ENCODE assay signal across 8 mouse cellular contexts in the genomic region with DNA sequence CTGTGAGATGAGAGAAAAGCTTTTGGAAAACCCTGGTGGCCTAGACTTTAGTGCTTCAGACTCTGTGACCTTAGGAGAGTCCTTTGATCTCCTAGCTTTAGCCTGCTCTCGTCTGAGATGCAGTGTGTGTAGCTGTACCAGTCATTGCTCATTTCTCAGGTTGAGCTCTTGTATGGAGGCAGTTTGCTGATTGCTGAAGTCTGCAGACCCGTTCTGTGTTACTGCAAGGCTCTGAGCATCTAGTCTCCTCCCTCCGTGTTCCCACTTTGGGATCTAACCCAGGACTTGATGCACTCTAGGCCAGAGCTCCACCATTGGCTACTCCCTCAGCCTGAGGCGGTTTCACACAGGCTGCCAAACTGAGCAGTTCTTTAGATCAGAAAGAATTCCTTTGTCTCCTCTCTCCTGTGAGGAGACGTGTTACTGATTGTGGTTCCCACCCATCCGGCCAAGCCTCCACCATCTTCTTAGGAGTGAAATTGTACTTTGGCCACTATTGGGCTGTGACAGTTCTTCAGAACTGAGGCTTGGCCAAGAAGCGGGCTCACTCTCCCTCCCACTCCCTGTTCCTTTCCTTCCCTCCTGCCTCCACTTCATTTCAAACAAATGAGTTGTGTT.
DNase-seq lines count a peak whose midpoint lies in the region; ATAC-seq and TF ChIP-seq lines count a peak whose summit lies in the region.

No protein-coding gene starts in this region.

- no peak for TF ChIP-seq CTCF in hindbrain, postnatal 0 days (IDR thresholded peaks at IDR 0.05; ENCODE audit: low read depth)
- no peak for TF ChIP-seq CTCF in stomach, postnatal 0 days (IDR thresholded peaks at IDR 0.05; ENCODE audit: low read depth)

- H3K27me3 ChIP-seq in midbrain, embryonic 10.5 days (ENCODE audit: low read depth, poor library complexity, severe bottlenecking), result peaks cover 94% of the 10 kb centered on the region
- no peaks in the 10 kb centered on the region for H3K27me3 ChIP-seq in midbrain, embryonic 16.5 days (ENCODE audit: control insufficient read depth, insufficient read depth, low read depth, low read length)
- no peaks in the 10 kb centered on the region; the same call in 1 of the 2 replicates for H3K27me3 ChIP-seq in embryonic facial prominence, embryonic 14.5 days (replicated peaks; ENCODE audit: control insufficient read depth, insufficient read depth, low read length)
- no peaks in the 10 kb centered on the region for H3K27me3 ChIP-seq in hindbrain, postnatal 0 days (ENCODE audit: insufficient read depth, low read length)
- H3K27me3 ChIP-seq in stomach, postnatal 0 days (ENCODE audit: control insufficient read depth, insufficient read depth, low read length), result no peaks in the 10 kb centered on the region

- no peak overlapping the region for H3K4me2 ChIP-seq in midbrain, embryonic 16.5 days (ENCODE audit: low read length)
- no peak overlapping the region for H3K4me2 ChIP-seq in embryonic facial prominence, embryonic 14.5 days (ENCODE audit: low read depth, low read length)
- H3K4me2 ChIP-seq in hindbrain, postnatal 0 days (ENCODE audit: low read depth, low read length), result no peak overlapping the region
- no peak overlapping the region for H3K4me2 ChIP-seq in stomach, postnatal 0 days (replicated peaks; ENCODE audit: low read depth)

- no peak; the same call in 1 of the 2 replicates for ATAC-seq in midbrain, embryonic 16.5 days
- ATAC-seq in embryonic facial prominence, embryonic 14.5 days (ENCODE audit: low read depth), result peak; percentile 71; the same call in 1 of the 2 replicates
- peak; percentile 49; the same call in 1 of the 2 replicates for ATAC-seq in hindbrain, postnatal 0 days
- no peak for ATAC-seq in stomach, postnatal 0 days (ENCODE audit: low FRiP score, low TSS enrichment)

- WGBS in midbrain, embryonic 10.5 days, result 18% methylated on average over 7 of the region's 7 CpGs
- 17% methylated on average over 7 of the region's 7 CpGs for WGBS in midbrain, embryonic 16.5 days
- WGBS in embryonic facial prominence, embryonic 14.5 days, result 23% methylated on average over 7 of the region's 7 CpGs
- 31% methylated on average over 7 of the region's 7 CpGs for WGBS in hindbrain, postnatal 0 days
- WGBS in stomach, postnatal 0 days, result 41% methylated on average over 7 of the region's 7 CpGs

- H3K4me1 ChIP-seq in midbrain, embryonic 10.5 days, result peaks cover 35% of the 10 kb centered on the region
- 0 out of 2 replicates have a peak, but pooled peaks cover 5% of the 10 kb centered on the region for H3K4me1 ChIP-seq in midbrain, embryonic 16.5 days (ENCODE audit: control insufficient read depth, insufficient read depth, low read length)
- H3K4me1 ChIP-seq in embryonic facial prominence, embryonic 14.5 days (ENCODE audit: control insufficient read depth, insufficient read depth, low read length), result peaks cover 20% of the 10 kb centered on the region
- H3K4me1 ChIP-seq in hindbrain, postnatal 0 days (ENCODE audit: insufficient read depth, low read length), result no peaks in the 10 kb centered on the region
- H3K4me1 ChIP-seq in stomach, postnatal 0 days (replicated peaks; ENCODE audit: control insufficient read depth, insufficient read depth), result no peaks in the 10 kb centered on the region

- no peak for TF ChIP-seq EP300 in stomach, postnatal 0 days (optimal IDR thresholded peaks at IDR 0.05)

- H3K4me3 ChIP-seq in midbrain, embryonic 10.5 days, result no peak overlapping the region
- no peak overlapping the region for H3K4me3 ChIP-seq in midbrain, embryonic 16.5 days (ENCODE audit: low read depth, low read length)
- no peak overlapping the region for H3K4me3 ChIP-seq in embryonic facial prominence, embryonic 14.5 days (ENCODE audit: low read depth, low read length)
- no peak overlapping the region for H3K4me3 ChIP-seq in hindbrain, postnatal 0 days (ENCODE audit: low read length)
- H3K4me3 ChIP-seq in stomach, postnatal 0 days (ENCODE audit: low read depth, low read length), result no peak overlapping the region

- peak; percentile 33 for DNase-seq in midbrain, embryonic 10.5 days (ENCODE audit: low spot score)
- peak; percentile 85 for DNase-seq in embryonic facial prominence, embryonic 14.5 days (ENCODE audit: low spot score)
- peak; percentile 46 for DNase-seq in hindbrain, postnatal 0 days (ENCODE audit: low spot score)
- DNase-seq in stomach, postnatal 0 days (ENCODE audit: low spot score), result peak; percentile 17
- no peak for DNase-seq in frontal cortex, postnatal 10 days (ENCODE audit: low spot score in 2 of 2)
- no peak for DNase-seq in adrenal gland, adult 8-10 months
- DNase-seq in left cerebral cortex, adult 11 months (ENCODE audit: low spot score), result no peak

- no peaks in the 10 kb centered on the region for H3K36me3 ChIP-seq in midbrain, embryonic 10.5 days
- H3K36me3 ChIP-seq in midbrain, embryonic 16.5 days (ENCODE audit: control insufficient read depth, insufficient read depth, low read length), result no peaks in the 10 kb centered on the region
- H3K36me3 ChIP-seq in embryonic facial prominence, embryonic 14.5 days (ENCODE audit: control insufficient read depth, insufficient read depth, low read length), result no peaks in the 10 kb centered on the region
- H3K36me3 ChIP-seq in hindbrain, postnatal 0 days (ENCODE audit: insufficient read depth, low read length), result no peaks in the 10 kb centered on the region
- H3K36me3 ChIP-seq in stomach, postnatal 0 days (ENCODE audit: control insufficient read depth, insufficient read depth, low read length), result no peaks in the 10 kb centered on the region

- H3K9ac ChIP-seq in midbrain, embryonic 16.5 days (ENCODE audit: low read depth, low read length), result no peak overlapping the region
- H3K9ac ChIP-seq in embryonic facial prominence, embryonic 14.5 days (ENCODE audit: low read depth, low read length), result no peak overlapping the region
- no peak overlapping the region for H3K9ac ChIP-seq in hindbrain, postnatal 0 days (replicated peaks; ENCODE audit: low read length)
- H3K9ac ChIP-seq in stomach, postnatal 0 days (ENCODE audit: low read length), result no peak overlapping the region

- peak overlapping the region; percentile 2; the same call in 1 of the 2 replicates for H3K27ac ChIP-seq in midbrain, embryonic 10.5 days (replicated peaks)
- no peak overlapping the region for H3K27ac ChIP-seq in midbrain, embryonic 16.5 days (ENCODE audit: low read length)
- H3K27ac ChIP-seq in embryonic facial prominence, embryonic 14.5 days (replicated peaks; ENCODE audit: low read depth, low read length), result peak overlapping the region; percentile 22; the same call in 1 of the 2 replicates
- no peak overlapping the region for H3K27ac ChIP-seq in hindbrain, postnatal 0 days
- no peak overlapping the region for H3K27ac ChIP-seq in stomach, postnatal 0 days (replicated peaks)

- H3K9me3 ChIP-seq in midbrain, embryonic 10.5 days (replicated peaks), result no peaks in the 10 kb centered on the region
- no peaks in the 10 kb centered on the region for H3K9me3 ChIP-seq in midbrain, embryonic 16.5 days (replicated peaks; ENCODE audit: control insufficient read depth, low read length, poor library complexity, severe bottlenecking)
- H3K9me3 ChIP-seq in embryonic facial prominence, embryonic 14.5 days (ENCODE audit: control insufficient read depth, low read length), result no peaks in the 10 kb centered on the region
- H3K9me3 ChIP-seq in hindbrain, postnatal 0 days (ENCODE audit: low read length), result no peaks in the 10 kb centered on the region
- no peaks in the 10 kb centered on the region for H3K9me3 ChIP-seq in stomach, postnatal 0 days (ENCODE audit: control insufficient read depth, low read length)

Comparison
In these comparisons a context has a peak if more than half of its experiments do, and no peak if none do; other contexts are left out.
1. H3K27ac ChIP-seq: peak in midbrain, embryonic 10.5 days (single experiment) and embryonic facial prominence, embryonic 14.5 days (single experiment); none in midbrain, embryonic 16.5 days (single experiment), hindbrain, postnatal 0 days (single experiment) and stomach, postnatal 0 days (single experiment).
2. DNase-seq: peak in midbrain, embryonic 10.5 days (single experiment), embryonic facial prominence, embryonic 14.5 days (single experiment), hindbrain, postnatal 0 days (single experiment) and stomach, postnatal 0 days (single experiment); none in frontal cortex, postnatal 10 days (0 of 2), adrenal gland, adult 8-10 months (single experiment) and left cerebral cortex, adult 11 months (single experiment).
3. ATAC-seq: peak in embryonic facial prominence, embryonic 14.5 days (single experiment) and hindbrain, postnatal 0 days (single experiment); none in midbrain, embryonic 16.5 days (single experiment) and stomach, postnatal 0 days (single experiment).